Mouse (Mus musculus) ES-E14 (cell line): ENCODE measurements around the gene Actl6b.

Experiments
- CHD2 ChIP-seq: IDR thresholded peaks from 2 replicates; pipeline ENCODE4 v1.6.1; 2014; ENCODE audit warnings: mild to moderate bottlenecking, low read depth, low read length, inconsistent platforms
- HCFC1 ChIP-seq: IDR thresholded peaks from 2 replicates; pipeline ENCODE4 v1.6.1; 2012; ENCODE audit warnings: low read length, inconsistent platforms, borderline replicate concordance; ENCODE audit not compliant: insufficient read depth
- ZC3H11A ChIP-seq: IDR thresholded peaks from 2 replicates; pipeline ENCODE4 v1.6.1; 2012; ENCODE audit warnings: low read depth, mild to moderate bottlenecking, inconsistent platforms, low read length, borderline replicate concordance
- ZNF384 ChIP-seq: IDR thresholded peaks from 2 replicates; pipeline ENCODE4 v1.6.1; 2012; ENCODE audit warnings: low read depth, low read length, inconsistent platforms

DNA sequence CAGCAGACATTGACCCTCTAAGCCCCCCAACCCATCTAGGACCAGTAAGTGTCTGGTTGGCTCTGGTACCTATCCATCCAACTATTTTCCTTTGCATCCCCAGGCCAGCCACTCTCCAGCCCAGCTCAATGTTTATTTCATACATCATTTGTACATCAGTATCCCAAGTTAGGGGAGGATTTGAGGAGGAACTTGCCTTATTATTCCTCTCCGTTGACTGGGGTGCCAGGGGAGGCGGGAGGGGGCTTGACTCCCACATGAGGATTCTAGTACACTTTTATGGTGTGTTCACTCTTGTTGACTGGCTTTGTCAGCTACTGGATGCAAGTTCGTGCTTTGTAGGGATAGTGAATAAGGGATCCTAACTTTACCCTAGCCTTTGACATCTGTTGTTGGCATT, 41.6 kb upstream of the Actl6b start:
- TF ChIP-seq ZNF384 (no peak), ZC3H11A (no peak), CHD2 (no peak), HCFC1 (no peak)
